Mouse (Mus musculus) lung, postnatal 0 days (tissue): ENCODE results near the gene C1qtnf1.

Experiments used
- CTCF ChIP-seq: IDR thresholded peaks from 2 replicates; pipeline ENCODE4 v1.5.1; 2016; ENCODE audit warnings: antibody characterized with exemption, mild to moderate bottlenecking
- EP300 ChIP-seq: IDR thresholded peaks from 2 replicates; pipeline ENCODE4 v1.6.1; 2016; ENCODE audit warnings: antibody characterized with exemption, mild to moderate bottlenecking, control low read depth

DNA sequence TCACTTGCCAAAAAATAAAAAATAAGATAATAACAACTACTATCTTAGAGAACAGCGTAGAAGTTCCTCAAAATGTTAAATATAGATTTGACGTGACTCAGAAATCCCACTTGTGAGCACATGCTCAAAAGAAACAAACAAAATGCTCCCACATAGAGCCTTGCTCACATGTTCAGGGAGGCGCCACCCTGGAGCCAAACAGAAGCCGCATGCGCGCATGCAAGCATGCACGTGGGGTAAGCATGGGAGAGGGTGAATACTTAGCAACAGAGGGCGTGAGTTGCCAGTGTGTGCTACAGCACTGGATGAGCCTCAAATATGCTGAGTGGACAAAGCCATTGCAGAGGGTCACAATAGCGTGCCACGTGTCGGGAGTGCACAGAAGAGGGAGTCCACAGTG is 28.9 kb downstream of the C1qtnf1 start:
- no peak for TF ChIP-seq CTCF
- TF ChIP-seq EP300 = no peak
